Mouse (Mus musculus): ENCODE measurements around the gene Cib3. TPM values are rescaled to one million over a fixed set of nuclear protein-coding genes. Genes with fewer than 3 reads are reported as not detected.
A peak's percentile ranks its signal among the peaks of the same experiment; 100 is the strongest.

Cib3 gene
- polyA plus RNA-seq, 1 experiment from 2014 or later: not detected

DNA sequence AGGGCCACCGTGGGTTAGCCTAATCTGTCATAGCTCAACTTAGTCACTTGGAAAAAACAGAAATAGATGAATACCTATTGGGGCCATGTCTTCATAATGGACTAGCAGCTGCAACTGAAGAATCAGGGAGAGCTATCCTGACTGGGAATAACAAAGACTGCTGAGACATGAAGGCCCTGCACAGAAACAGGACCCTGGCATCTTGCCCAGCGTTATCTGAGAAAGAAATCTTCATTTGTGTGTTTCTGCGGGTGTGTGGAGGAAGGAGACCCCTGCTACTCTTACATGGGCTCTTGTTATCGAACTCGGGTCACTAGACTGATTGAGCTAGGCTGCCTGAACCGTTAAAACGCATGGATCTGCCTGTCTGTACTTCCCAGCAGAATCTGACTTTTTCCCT is 28.3 kb upstream of the Cib3 start:
- peak overlapping the region; percentile 76 for H3K9ac ChIP-seq (ENCODE audit: low read depth, low read length)

GRCm38 (mm10) chr8:72240403-72240763 is 27.7 kb upstream of the Cib3 start:
- no peaks in the 10 kb centered on the region for H3K27me3 ChIP-seq (replicated peaks; ENCODE audit: control insufficient read depth, insufficient read depth, low read length)
- no peaks in the 10 kb centered on the region for H3K36me3 ChIP-seq (ENCODE audit: control insufficient read depth, insufficient read depth, low read length)
- peak overlapping the region; percentile 94 for H3K27ac ChIP-seq (ENCODE audit: low read length)
- H3K9me3 ChIP-seq (ENCODE audit: control insufficient read depth, low read length): no peaks in the 10 kb centered on the region
- peak overlapping the region; percentile 76 for H3K9ac ChIP-seq (ENCODE audit: low read depth, low read length)
- 1% methylated on average over 24 of the region's 24 CpGs for WGBS
- peak overlapping the region; percentile 75 for H3K4me3 ChIP-seq (ENCODE audit: low read length)
- ATAC-seq: peak; percentile 78
- peaks cover 7% of the 10 kb centered on the region for H3K4me1 ChIP-seq (ENCODE audit: control insufficient read depth, insufficient read depth, low read length)
- H3K4me2 ChIP-seq (ENCODE audit: low read depth, low read length): peak overlapping the region; percentile 69

More for the DNA sequence above, 28.3 kb upstream of the Cib3 start:
- Histone ChIP-seq H3K9me3 (ENCODE audit: control insufficient read depth, low read length) (no peaks in the 10 kb centered on the region), H3K27ac (ENCODE audit: low read length) (0 out of 2 replicates have a peak overlapping the region, but pooled peaks have one; percentile 94), H3K27me3 (replicated peaks; ENCODE audit: control insufficient read depth, insufficient read depth, low read length) (no peaks in the 10 kb centered on the region), H3K4me3 (ENCODE audit: low read length) (peak overlapping the region; percentile 75), H3K4me2 (ENCODE audit: low read depth, low read length) (peak overlapping the region; percentile 69), H3K4me1 (ENCODE audit: control insufficient read depth, insufficient read depth, low read length) (peaks cover 7% of the 10 kb centered on the region), H3K36me3 (ENCODE audit: control insufficient read depth, insufficient read depth, low read length) (no peaks in the 10 kb centered on the region)
- ATAC-seq: no peak
- 69% methylated on average over 7 of the region's 7 CpGs for WGBS

DNA sequence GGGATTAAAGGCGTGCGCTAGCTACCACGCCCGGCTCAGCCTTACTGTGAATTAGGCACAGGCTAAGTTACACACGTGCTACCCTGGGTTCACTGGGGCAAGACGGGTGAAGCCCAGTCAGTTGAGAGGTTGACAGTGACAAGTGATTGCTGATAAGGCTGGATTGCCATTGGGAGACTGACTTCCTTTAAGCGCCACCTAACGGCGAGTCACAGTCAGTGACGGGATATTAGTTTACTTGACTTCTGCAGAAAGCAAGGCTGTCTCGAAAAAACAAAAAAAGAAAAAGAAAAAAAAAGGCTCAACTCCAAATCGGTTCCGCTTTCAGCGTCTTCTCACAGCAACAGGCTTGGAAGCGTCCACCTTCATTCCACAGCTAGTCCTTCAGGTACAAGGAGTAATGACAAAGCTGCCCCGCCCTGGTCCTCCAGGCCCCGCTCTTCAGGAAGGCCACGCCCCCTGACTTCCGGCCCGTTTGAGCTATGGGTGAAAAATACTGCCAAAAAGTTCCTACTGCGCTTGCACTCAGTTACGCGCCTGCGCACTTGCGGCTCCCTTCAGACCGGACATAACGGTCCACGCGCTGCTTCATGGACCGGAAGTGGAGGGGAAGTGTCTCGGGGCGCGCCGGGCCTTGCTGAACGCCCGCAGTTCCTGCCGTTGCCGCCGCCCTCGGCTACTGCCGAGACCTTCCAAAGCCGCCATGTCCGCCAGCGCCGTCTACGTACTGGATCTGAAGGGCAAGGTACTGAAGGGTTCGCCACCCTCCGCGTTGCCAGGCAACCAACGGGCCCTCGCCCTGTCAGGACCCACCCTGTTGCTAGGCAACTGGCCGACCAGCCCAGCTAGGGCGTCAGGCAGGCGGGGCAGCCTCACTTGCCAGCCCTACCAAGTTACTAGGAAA is 27.1 kb upstream of the Cib3 start, which contains the start of gene Ap1m1:
Gene Ap1m1, plus strand, starts transcription at position 520 of the 904 bp plus-strand sequence.
- Histone ChIP-seq H3K27me3 (replicated peaks; ENCODE audit: control insufficient read depth, insufficient read depth, low read length) (no peaks in the 10 kb centered on the region), H3K4me3 (ENCODE audit: low read length) (peak within 1 kb of the TSS; percentile 75), H3K9me3 (ENCODE audit: control insufficient read depth, low read length) (no peaks in the 10 kb centered on the region), H3K27ac (ENCODE audit: low read length) (peak within 1 kb of the TSS; percentile 94), H3K9ac (ENCODE audit: low read depth, low read length) (peak within 1 kb of the TSS; percentile 76), H3K4me1 (ENCODE audit: control insufficient read depth, insufficient read depth, low read length) (peaks cover 7% of the 10 kb centered on the region), H3K36me3 (ENCODE audit: control insufficient read depth, insufficient read depth, low read length) (no peaks in the 10 kb centered on the region), H3K4me2 (ENCODE audit: low read depth, low read length) (peak within 1 kb of the TSS; percentile 69)
- ATAC-seq: peak; percentile 95
- under 1% methylated on average over 54 of the region's 54 CpGs for WGBS

DNA sequence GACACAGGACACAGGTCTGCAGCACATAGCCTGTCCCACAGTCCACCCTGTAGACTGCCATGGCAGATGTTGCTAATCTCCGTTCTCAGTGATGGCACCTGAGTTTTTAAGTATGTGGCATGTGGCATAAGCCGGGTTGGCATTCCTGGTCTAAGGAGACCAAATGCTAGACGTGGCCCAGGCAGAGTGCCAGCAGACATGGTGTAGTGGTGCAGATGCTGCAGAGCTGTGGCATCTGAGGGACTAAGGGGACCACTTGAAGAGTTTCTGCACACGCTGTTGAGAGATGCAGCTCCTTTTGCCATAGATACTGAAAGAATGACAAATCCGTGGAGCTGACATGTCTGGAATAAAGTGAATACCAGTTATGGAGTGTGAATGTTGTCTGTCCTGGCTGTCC is 10.0 kb upstream of the Cib3 start:
- Histone ChIP-seq H3K27ac (ENCODE audit: low read length) (no peak overlapping the region), H3K4me2 (ENCODE audit: low read depth, low read length) (no peak overlapping the region), H3K36me3 (ENCODE audit: control insufficient read depth, insufficient read depth, low read length) (peaks cover 18% of the 10 kb centered on the region), H3K4me1 (ENCODE audit: control insufficient read depth, insufficient read depth, low read length) (peaks cover 9% of the 10 kb centered on the region), H3K27me3 (replicated peaks; ENCODE audit: control insufficient read depth, insufficient read depth, low read length) (no peaks in the 10 kb centered on the region), H3K9ac (ENCODE audit: low read depth, low read length) (no peak overlapping the region), H3K4me3 (ENCODE audit: low read length) (no peak overlapping the region), H3K9me3 (ENCODE audit: control insufficient read depth, low read length) (no peaks in the 10 kb centered on the region)
- no peak for ATAC-seq
- WGBS: 93% methylated on average over 5 of the region's 5 CpGs

DNA sequence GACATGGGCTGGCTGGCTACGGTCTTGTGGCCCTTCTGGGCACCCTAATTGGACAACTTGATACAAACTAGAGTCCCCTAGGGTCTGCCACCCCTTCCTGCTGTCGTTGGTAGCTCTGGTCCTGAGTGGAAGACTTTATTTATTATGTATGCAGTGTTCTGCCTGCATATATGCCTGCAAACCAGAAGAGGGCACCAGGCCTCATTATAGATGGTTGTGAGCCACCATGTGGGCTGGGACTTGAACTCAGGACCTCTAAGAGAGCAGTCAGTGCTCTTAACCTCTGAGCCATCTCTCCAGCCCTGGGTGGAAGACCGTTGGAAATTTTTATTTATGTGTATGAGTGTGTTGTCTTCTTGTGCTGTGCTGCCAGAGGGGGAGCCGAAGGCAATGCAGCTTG is 8.1 kb upstream of the Cib3 start:
- H3K27ac ChIP-seq (ENCODE audit: low read length): no peak overlapping the region
- ATAC-seq: no peak
- peak overlapping the region; percentile 59 for H3K4me3 ChIP-seq (ENCODE audit: low read length)
- H3K27me3 ChIP-seq (replicated peaks; ENCODE audit: control insufficient read depth, insufficient read depth, low read length): no peaks in the 10 kb centered on the region
- 79% methylated on average over 4 of the region's 4 CpGs for WGBS
- no peak overlapping the region for H3K9ac ChIP-seq (ENCODE audit: low read depth, low read length)
- H3K9me3 ChIP-seq (ENCODE audit: control insufficient read depth, low read length): no peaks in the 10 kb centered on the region
- H3K36me3 ChIP-seq (ENCODE audit: control insufficient read depth, insufficient read depth, low read length): peaks cover 18% of the 10 kb centered on the region
- H3K4me1 ChIP-seq (ENCODE audit: control insufficient read depth, insufficient read depth, low read length): peaks cover 9% of the 10 kb centered on the region
- peak overlapping the region; percentile 77 for H3K4me2 ChIP-seq (ENCODE audit: low read depth, low read length)

- H3K27me3 ChIP-seq (replicated peaks; ENCODE audit: control insufficient read depth, insufficient read depth, low read length): no peaks in the 10 kb centered on the region
- 15% methylated on average over 39 of the region's 39 CpGs for WGBS
- H3K4me1 ChIP-seq (ENCODE audit: control insufficient read depth, insufficient read depth, low read length): peaks cover 9% of the 10 kb centered on the region
- H3K9me3 ChIP-seq (ENCODE audit: control insufficient read depth, low read length): no peaks in the 10 kb centered on the region
- H3K4me3 ChIP-seq (ENCODE audit: low read length): peak within 1 kb of the TSS; percentile 59
- peak; percentile 99 for ATAC-seq
- peaks cover 18% of the 10 kb centered on the region for H3K36me3 ChIP-seq (ENCODE audit: control insufficient read depth, insufficient read depth, low read length)
- peak within 1 kb of the TSS; percentile 78 for H3K9ac ChIP-seq (ENCODE audit: low read depth, low read length)
- peak within 1 kb of the TSS; percentile 77 for H3K4me2 ChIP-seq (ENCODE audit: low read depth, low read length)
- peak within 1 kb of the TSS; percentile 69 for H3K27ac ChIP-seq (ENCODE audit: low read length)
Observed at GRCm38 (mm10) chr8:72219541-72220363, 7.1 kb upstream of the Cib3 start, which contains the start of gene Fam32a. Gene Fam32a, plus strand, starts transcription at chr8:72219730.

DNA sequence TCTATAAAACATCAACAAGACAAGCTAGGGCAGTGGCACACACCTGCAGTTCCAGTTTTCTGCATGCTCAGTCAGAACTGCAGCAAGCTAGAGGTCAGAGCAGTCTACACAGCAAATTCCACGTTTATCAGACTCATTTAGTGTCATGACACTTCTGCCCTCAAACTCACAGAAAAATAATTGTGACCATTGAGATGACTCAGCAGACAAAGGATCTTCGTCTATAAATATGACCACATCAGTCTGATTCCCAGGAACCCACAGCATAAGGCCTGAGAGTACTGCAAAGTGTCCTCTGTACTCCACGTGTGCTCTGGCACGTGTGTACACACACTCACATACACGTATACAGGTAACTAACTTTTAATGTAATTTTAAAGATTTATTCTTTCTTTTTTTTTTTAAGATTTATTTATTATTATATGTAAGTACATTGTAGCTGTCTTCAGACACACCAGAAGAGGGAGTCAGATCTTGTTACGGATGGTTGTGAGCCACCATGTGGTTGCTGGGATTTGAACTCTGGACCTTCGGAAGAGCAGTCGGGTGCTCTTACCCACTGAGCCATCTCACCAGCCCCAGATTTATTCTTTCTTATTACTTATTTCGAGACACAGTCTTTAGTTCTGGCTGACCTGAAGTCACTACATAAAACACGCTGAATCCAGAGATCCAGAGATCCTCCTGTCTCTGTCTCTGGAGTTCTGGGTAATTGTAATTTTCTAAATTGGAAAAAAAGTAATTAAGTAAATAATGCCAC is 6.3 kb upstream of the Cib3 start:
- Histone ChIP-seq H3K9ac (ENCODE audit: low read depth, low read length) (no peak overlapping the region), H3K27ac (ENCODE audit: low read length) (no peak overlapping the region), H3K27me3 (replicated peaks; ENCODE audit: control insufficient read depth, insufficient read depth, low read length) (no peaks in the 10 kb centered on the region), H3K4me1 (ENCODE audit: control insufficient read depth, insufficient read depth, low read length) (peaks cover 9% of the 10 kb centered on the region), H3K4me3 (ENCODE audit: low read length) (peak overlapping the region; percentile 59), H3K9me3 (ENCODE audit: control insufficient read depth, low read length) (no peaks in the 10 kb centered on the region), H3K36me3 (ENCODE audit: control insufficient read depth, insufficient read depth, low read length) (peaks cover 15% of the 10 kb centered on the region), H3K4me2 (ENCODE audit: low read depth, low read length) (peak overlapping the region; percentile 40; the same call in 1 of the 2 replicates)
- ATAC-seq: peak; percentile 32
- WGBS: 77% methylated on average over 9 of the region's 10 CpGs

GRCm38 (mm10) chr8:72215871-72216270 is 3.2 kb upstream of the Cib3 start:
- no peak for ATAC-seq
- Histone ChIP-seq H3K4me1 (ENCODE audit: control insufficient read depth, insufficient read depth, low read length) (peaks cover 7% of the 10 kb centered on the region), H3K27ac (ENCODE audit: low read length) (no peak overlapping the region), H3K4me2 (ENCODE audit: low read depth, low read length) (no peak overlapping the region), H3K9me3 (ENCODE audit: control insufficient read depth, low read length) (no peaks in the 10 kb centered on the region), H3K36me3 (ENCODE audit: control insufficient read depth, insufficient read depth, low read length) (no peaks in the 10 kb centered on the region), H3K4me3 (ENCODE audit: low read length) (no peak overlapping the region), H3K9ac (ENCODE audit: low read depth, low read length) (no peak overlapping the region), H3K27me3 (replicated peaks; ENCODE audit: control insufficient read depth, insufficient read depth, low read length) (no peaks in the 10 kb centered on the region)
- 38% methylated on average over 1 of the region's 1 CpGs for WGBS

Measured in intestine, embryonic 16.5 days (tissue).